Mouse (Mus musculus): ENCODE measurements at regions not wholly inside any gene's neighbourhood (a gene's known extent, or its start where the extent isn't known, plus 50 kb on each side); places are given as distances from the start of the nearest gene placed in this dataset.

- 66% methylated on average over 4 of the region's 4 CpGs for WGBS
Measured at GRCm38 (mm10) chr9:30577243-30577642, 150.3 kb downstream of the Snx19 start.

GRCm38 (mm10) chr9:30575531-30575930 is 148.6 kb downstream of the Snx19 start:
- Histone ChIP-seq H3K9me3 (replicated peaks; ENCODE audit: control insufficient read depth, low read length) (no peaks in the 10 kb centered on the region), H3K9ac (replicated peaks; ENCODE audit: low read depth, low read length) (no peak overlapping the region), H3K4me1 (ENCODE audit: control insufficient read depth, insufficient read depth) (peaks cover 18% of the 10 kb centered on the region; the same call in 1 of the 2 replicates), H3K36me3 (replicated peaks; ENCODE audit: control insufficient read depth, insufficient read depth, low read length) (no peaks in the 10 kb centered on the region), H3K27me3 (ENCODE audit: control insufficient read depth, insufficient read depth, low read length) (no peaks in the 10 kb centered on the region), H3K4me2 (ENCODE audit: low read depth, low read length) (no peak overlapping the region), H3K4me3 (ENCODE audit: low read depth, low read length) (no peak overlapping the region), H3K27ac (ENCODE audit: low read depth) (no peak overlapping the region)
- DNase-seq (ENCODE audit: low spot score), result no peak
- ATAC-seq (ENCODE audit: insufficient read depth, low read depth), result no peak
- no peak for TF ChIP-seq EP300 (IDR thresholded peaks at IDR 0.05; ENCODE audit: low read depth)
- no peak for TF ChIP-seq CTCF (IDR thresholded peaks at IDR 0.05; ENCODE audit: low read depth)
- WGBS, result 74% methylated on average over 3 of the region's 3 CpGs

More at GRCm38 (mm10) chr9:30577243-30577642, 150.3 kb downstream of the Snx19 start:
- peaks cover 18% of the 10 kb centered on the region; the same call in 1 of the 2 replicates for H3K4me1 ChIP-seq (ENCODE audit: control insufficient read depth, insufficient read depth)
- H3K4me3 ChIP-seq (ENCODE audit: low read depth, low read length), result no peak overlapping the region
- no peak overlapping the region for H3K9ac ChIP-seq (replicated peaks; ENCODE audit: low read depth, low read length)
- DNase-seq (ENCODE audit: low spot score) (no peak), ATAC-seq (ENCODE audit: insufficient read depth, low read depth) (no peak)
- H3K27me3 ChIP-seq (ENCODE audit: control insufficient read depth, insufficient read depth, low read length), result no peaks in the 10 kb centered on the region
- no peak overlapping the region for H3K27ac ChIP-seq (ENCODE audit: low read depth)
- no peaks in the 10 kb centered on the region for H3K9me3 ChIP-seq (replicated peaks; ENCODE audit: control insufficient read depth, low read length)
- no peaks in the 10 kb centered on the region for H3K36me3 ChIP-seq (replicated peaks; ENCODE audit: control insufficient read depth, insufficient read depth, low read length)
- H3K4me2 ChIP-seq (ENCODE audit: low read depth, low read length), result no peak overlapping the region
- no peak for TF ChIP-seq CTCF (IDR thresholded peaks at IDR 0.05; ENCODE audit: low read depth)
- TF ChIP-seq EP300 (IDR thresholded peaks at IDR 0.05; ENCODE audit: low read depth), result no peak

- Histone ChIP-seq H3K36me3 (replicated peaks; ENCODE audit: control insufficient read depth, insufficient read depth, low read length) (no peaks in the 10 kb centered on the region), H3K27me3 (ENCODE audit: control insufficient read depth, insufficient read depth, low read length) (no peaks in the 10 kb centered on the region), H3K27ac (ENCODE audit: low read depth) (no peak overlapping the region), H3K9ac (replicated peaks; ENCODE audit: low read depth, low read length) (no peak overlapping the region), H3K4me2 (ENCODE audit: low read depth, low read length) (no peak overlapping the region), H3K4me1 (ENCODE audit: control insufficient read depth, insufficient read depth) (peaks cover 18% of the 10 kb centered on the region; the same call in 1 of the 2 replicates), H3K4me3 (ENCODE audit: low read depth, low read length) (no peak overlapping the region), H3K9me3 (replicated peaks; ENCODE audit: control insufficient read depth, low read length) (no peaks in the 10 kb centered on the region)
- TF ChIP-seq CTCF (IDR thresholded peaks at IDR 0.05; ENCODE audit: low read depth), result no peak
- TF ChIP-seq EP300 (IDR thresholded peaks at IDR 0.05; ENCODE audit: low read depth), result no peak
- ATAC-seq (ENCODE audit: insufficient read depth, low read depth), result no peak
- DNase-seq (ENCODE audit: low spot score), result no peak
- 25% methylated on average over 1 of the region's 1 CpGs for WGBS
Measured at GRCm38 (mm10) chr9:30573294-30573693, 146.4 kb downstream of the Snx19 start.

- ATAC-seq (ENCODE audit: insufficient read depth, low read depth), result no peak
- DNase-seq (ENCODE audit: low spot score), result no peak
Measured at GRCm38 (mm10) chr9:30571014-30571413, 144.1 kb downstream of the Snx19 start.

GRCm38 (mm10) chr9:30564765-30565680 is 138.1 kb downstream of the Snx19 start:
- H3K4me3 ChIP-seq (ENCODE audit: low read depth, low read length), result no peak overlapping the region
- H3K36me3 ChIP-seq (replicated peaks; ENCODE audit: control insufficient read depth, insufficient read depth, low read length), result no peaks in the 10 kb centered on the region
- WGBS, result 55% methylated on average over 3 of the region's 3 CpGs
- ATAC-seq (ENCODE audit: insufficient read depth, low read depth) (no peak), DNase-seq (ENCODE audit: low spot score) (no peak)
- H3K9ac ChIP-seq (replicated peaks; ENCODE audit: low read depth, low read length), result no peak overlapping the region
- H3K4me2 ChIP-seq (ENCODE audit: low read depth, low read length), result no peak overlapping the region
- no peaks in the 10 kb centered on the region for H3K9me3 ChIP-seq (replicated peaks; ENCODE audit: control insufficient read depth, low read length)
- H3K27ac ChIP-seq (ENCODE audit: low read depth), result no peak overlapping the region
- H3K27me3 ChIP-seq (ENCODE audit: control insufficient read depth, insufficient read depth, low read length), result no peaks in the 10 kb centered on the region
- TF ChIP-seq CTCF (IDR thresholded peaks at IDR 0.05; ENCODE audit: low read depth) (no peak), EP300 (IDR thresholded peaks at IDR 0.05; ENCODE audit: low read depth) (no peak)
- no peaks in the 10 kb centered on the region for H3K4me1 ChIP-seq (ENCODE audit: control insufficient read depth, insufficient read depth)

More at GRCm38 (mm10) chr9:30571014-30571413, 144.1 kb downstream of the Snx19 start:
- Histone ChIP-seq H3K4me2 (ENCODE audit: low read depth, low read length) (no peak overlapping the region), H3K4me1 (ENCODE audit: control insufficient read depth, insufficient read depth) (0 out of 2 replicates have a peak, but pooled peaks cover 6% of the 10 kb centered on the region), H3K27me3 (ENCODE audit: control insufficient read depth, insufficient read depth, low read length) (no peaks in the 10 kb centered on the region), H3K36me3 (replicated peaks; ENCODE audit: control insufficient read depth, insufficient read depth, low read length) (no peaks in the 10 kb centered on the region), H3K4me3 (ENCODE audit: low read depth, low read length) (no peak overlapping the region), H3K9me3 (replicated peaks; ENCODE audit: control insufficient read depth, low read length) (no peaks in the 10 kb centered on the region), H3K9ac (replicated peaks; ENCODE audit: low read depth, low read length) (no peak overlapping the region), H3K27ac (ENCODE audit: low read depth) (no peak overlapping the region)
- no peak for TF ChIP-seq EP300 (IDR thresholded peaks at IDR 0.05; ENCODE audit: low read depth)
- TF ChIP-seq CTCF (IDR thresholded peaks at IDR 0.05; ENCODE audit: low read depth), result no peak
- 18% methylated on average over 2 of the region's 2 CpGs for WGBS
